In the genomic region with DNA sequence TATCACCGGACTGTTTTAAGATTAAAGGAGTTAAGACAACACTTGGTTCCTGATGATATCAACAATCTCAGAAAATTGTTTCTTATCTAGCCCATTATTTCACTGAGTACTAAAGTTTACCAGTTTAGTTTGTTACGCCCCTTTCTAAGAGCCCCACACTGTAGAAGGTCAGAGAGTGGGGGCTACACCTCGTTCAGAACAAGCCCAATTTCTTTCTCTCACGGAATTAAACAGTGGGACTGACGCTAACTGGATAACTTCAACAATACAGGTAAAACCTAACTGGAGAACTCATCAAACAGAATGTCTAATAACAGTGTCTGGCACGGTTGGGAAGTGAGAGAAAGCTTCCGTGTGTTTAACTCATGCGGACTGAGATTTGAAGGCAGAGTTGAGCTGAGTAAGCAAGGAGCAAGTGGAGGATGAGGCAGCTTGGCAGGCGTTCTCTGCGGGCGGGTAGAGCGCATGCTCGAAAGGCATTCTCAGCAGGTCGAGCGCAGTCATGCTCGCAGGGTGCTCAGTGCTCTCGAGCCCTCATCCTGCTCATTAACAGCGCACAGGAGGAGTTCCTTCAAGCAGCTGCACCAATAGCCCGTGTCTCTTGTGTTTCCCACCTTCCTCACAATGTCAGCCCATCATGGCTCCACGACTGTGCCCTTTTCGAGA, we compare ENCODE assay signal across 11 mouse cellular contexts.
A peak's percentile ranks its signal among the peaks of the same experiment; 100 is the strongest.
DNase-seq lines count a peak whose midpoint lies in the region; ATAC-seq and TF ChIP-seq lines count a peak whose summit lies in the region.
"Had no signal": no experiment of that assay in that cellular context is flagged by ENCODE, and none has a peak within 500 bp of the region (broad histone marks: within the 10 kb centered on the region; RNA-seq: fewer than 3 reads in every experiment).

No protein-coding gene starts in this region.

- no peak overlapping the region; the same call in 1 of the 2 replicates for H3K27ac ChIP-seq in hindbrain, embryonic 15.5 days (replicated peaks)
- no peak overlapping the region for H3K27ac ChIP-seq in hindbrain, embryonic 10.5 days
- H3K27ac ChIP-seq in ES-E14 (ENCODE audit: insufficient read depth, low read depth, low read length, poor library complexity, severe bottlenecking) = no peak overlapping the region
- no peak overlapping the region for H3K27ac ChIP-seq in forebrain, embryonic 12.5 days
- H3K27ac ChIP-seq: intestine, embryonic 15.5 days; stomach, embryonic 15.5 days had no signal

- H3K36me3 ChIP-seq in hindbrain, embryonic 15.5 days = peaks cover 3% of the 10 kb centered on the region; the same call in 1 of the 2 replicates
- H3K36me3 ChIP-seq in hindbrain, embryonic 10.5 days = peaks cover 23% of the 10 kb centered on the region
- peaks cover 3% of the 10 kb centered on the region; the same call in 1 of the 2 replicates for H3K36me3 ChIP-seq in ES-E14 (ENCODE audit: control insufficient read depth, insufficient read depth, low read length, poor library complexity, severe bottlenecking)
- 0 out of 2 replicates have a peak, but pooled peaks cover 2% of the 10 kb centered on the region for H3K36me3 ChIP-seq in forebrain, embryonic 12.5 days (replicated peaks)

- H3K4me1 ChIP-seq in hindbrain, embryonic 15.5 days (replicated peaks) = no peaks in the 10 kb centered on the region
- 0 out of 2 replicates have a peak, but pooled peaks cover 4% of the 10 kb centered on the region for H3K4me1 ChIP-seq in hindbrain, embryonic 10.5 days (replicated peaks)
- peaks cover 0 to 3% of the 10 kb centered on the region in 2 experiments; a peak in 1 of 4 replicates for H3K4me1 ChIP-seq in ES-E14 (ENCODE audit: control insufficient read depth in 2 of 2, insufficient read depth in 2 of 2, low read length in 2 of 2, poor library complexity in 1 of 2)
- no peaks in the 10 kb centered on the region for H3K4me1 ChIP-seq in forebrain, embryonic 12.5 days
- H3K4me1 ChIP-seq: intestine, embryonic 15.5 days; stomach, embryonic 15.5 days had no signal

- no peak overlapping the region for H3K4me3 ChIP-seq in hindbrain, embryonic 15.5 days
- no peak overlapping the region for H3K4me3 ChIP-seq in hindbrain, embryonic 10.5 days
- no peak overlapping the region for H3K4me3 ChIP-seq in ES-E14 (ENCODE audit: insufficient read depth in 1 of 2, low read depth in 1 of 2, low read length in 2 of 2, poor library complexity in 1 of 2, severe bottlenecking in 1 of 2)
- H3K4me3 ChIP-seq in forebrain, embryonic 12.5 days (replicated peaks) = no peak overlapping the region
- H3K4me3 ChIP-seq: intestine, embryonic 15.5 days; megakaryocyte, embryonic 14.5 days; stomach, embryonic 15.5 days had no signal

- peak; percentile 70 for ATAC-seq in hindbrain, embryonic 15.5 days (ENCODE audit: low FRiP score, low read depth)
- ATAC-seq in forebrain, embryonic 12.5 days (ENCODE audit: low FRiP score) = peak; percentile 30; the same call in 1 of the 2 replicates

- in situ Hi-C loops in ES-E14 (cut with MboI; ENCODE audit: low sequenced_read_pairs in 2 of 2, unreplicated experiment in 2 of 2) = no loop called here

- intact Hi-C loops in left cerebral cortex, postnatal 25 days (cut with DNase I) = loop anchor here (5.0 kb wide), 2 partner anchors 82 to 102 kb away; no protein-coding TSS in a partner anchor

- WGBS in hindbrain, embryonic 15.5 days = 75% methylated on average over 21 of the region's 21 CpGs
- 72% methylated on average over 21 of the region's 21 CpGs for WGBS in hindbrain, embryonic 10.5 days
- WGBS in forebrain, embryonic 12.5 days = 69% methylated on average over 21 of the region's 21 CpGs

- H3K4me2 ChIP-seq in hindbrain, embryonic 15.5 days = peak overlapping the region; percentile 32
- H3K4me2 ChIP-seq in forebrain, embryonic 12.5 days = no peak overlapping the region
- H3K4me2 ChIP-seq: intestine, embryonic 15.5 days; stomach, embryonic 15.5 days had no signal

- no peaks in the 10 kb centered on the region for H3K9me3 ChIP-seq in hindbrain, embryonic 15.5 days
- H3K9me3 ChIP-seq in hindbrain, embryonic 10.5 days = no peaks in the 10 kb centered on the region
- no peaks in the 10 kb centered on the region for H3K9me3 ChIP-seq in ES-E14 (ENCODE audit: control insufficient read depth, insufficient read depth, low read depth, low read length)
- no peaks in the 10 kb centered on the region for H3K9me3 ChIP-seq in forebrain, embryonic 12.5 days
- H3K9me3 ChIP-seq: intestine, embryonic 15.5 days; megakaryocyte, embryonic 14.5 days; stomach, embryonic 15.5 days had no signal

- H3K27me3 ChIP-seq in hindbrain, embryonic 15.5 days = no peaks in the 10 kb centered on the region
- H3K27me3 ChIP-seq in hindbrain, embryonic 10.5 days (ENCODE audit: insufficient read depth, poor library complexity, severe bottlenecking) = no peaks in the 10 kb centered on the region
- no peaks in the 10 kb centered on the region for H3K27me3 ChIP-seq in forebrain, embryonic 12.5 days
- H3K27me3 ChIP-seq: intestine, embryonic 15.5 days; megakaryocyte, embryonic 14.5 days; stomach, embryonic 15.5 days had no signal

- no peak for DNase-seq in hindbrain, embryonic 10.5 days (ENCODE audit: low spot score)
- peak; percentile 26 for DNase-seq in ES-E14 (ENCODE audit: low read depth, low spot score)
- peak; percentile 37 to 75 for DNase-seq in left cerebral cortex, postnatal 25 days (ENCODE audit: low spot score in 2 of 2)
- DNase-seq in adrenal gland, adult 8-10 months = no peak
- no peak for DNase-seq in adrenal gland, adult (ENCODE audit: inconsistent age in 2 of 2, low spot score in 1 of 2)
- DNase-seq in heart, adult 11 months = no peak

- no peak overlapping the region for H3K9ac ChIP-seq in hindbrain, embryonic 15.5 days
- no peak overlapping the region for H3K9ac ChIP-seq in ES-E14 (ENCODE audit: insufficient read depth, low read depth, low read length, poor library complexity, severe bottlenecking)
- no peak overlapping the region for H3K9ac ChIP-seq in forebrain, embryonic 12.5 days
- H3K9ac ChIP-seq: intestine, embryonic 15.5 days; stomach, embryonic 15.5 days had no signal

TF ChIP-seq in ES-E14, 5 proteins besides CTCF, POLR2A, EP300 and RAD21:
- no peak for TF ChIP-seq CHD2 (IDR thresholded peaks at IDR 0.05; ENCODE audit: low read depth, low read length)
- TF ChIP-seq ZC3H11A (IDR thresholded peaks at IDR 0.05; ENCODE audit: borderline replicate concordance, low read depth, low read length) = no peak
- no peak for TF ChIP-seq MAFK (IDR thresholded peaks at IDR 0.05; ENCODE audit: insufficient read depth, low read depth, low read length)
- no peak for TF ChIP-seq ZNF384 (IDR thresholded peaks at IDR 0.05; ENCODE audit: low read depth, low read length)
- no peak for TF ChIP-seq HCFC1 (IDR thresholded peaks at IDR 0.05; ENCODE audit: borderline replicate concordance, insufficient read depth, low read length)
TF ChIP-seq in ES-E14: peak in this region for 0.

Comparison
In these comparisons a context has a peak if more than half of its experiments do, and no peak if none do; other contexts are left out.
1. DNase-seq: peak in ES-E14 (single experiment) and left cerebral cortex, postnatal 25 days (2 of 2); none in hindbrain, embryonic 10.5 days (single experiment), adrenal gland, adult 8-10 months (single experiment), adrenal gland, adult (0 of 2) and heart, adult 11 months (single experiment).